Mouse (Mus musculus) MEL (cell line): ENCODE results near the gene Sox10. TPM values are rescaled to one million over a fixed set of nuclear protein-coding genes. Genes with fewer than 3 reads are reported as not detected.

Source experiments
- DNase-seq: peaks from one replicate; pipeline ENCODE4 v3.0.0; 2011; ENCODE audit warnings: low read depth, low spot score
- H3K27ac ChIP-seq: 2 replicates; pipeline ENCODE4 v1.5.1; 2012; ENCODE audit warnings: low read depth, mild to moderate bottlenecking, control low read depth, low read length, moderate library complexity; ENCODE audit not compliant: control insufficient read depth
- H3K27me3 ChIP-seq, 2 experiments: fragments of 150-350 bp in 1 of 2; sonication (generic) in 1 of 2; 2 replicates each; pipeline ENCODE4 v1.6.1; 2012; ENCODE audit warnings: low read length in 2 of 2, mild to moderate bottlenecking in 2 of 2, improper control_type of control experiment in 1 of 2, moderate library complexity in 1 of 2; ENCODE audit not compliant: insufficient read depth in 2 of 2, control insufficient read depth in 1 of 2
- H3K36me3 ChIP-seq, 2 experiments: 2 replicates each; pipeline ENCODE4 v1.6.1; 2012 to 2014; ENCODE audit warnings: low read length in 2 of 2, improper control_type of control experiment in 1 of 2, inconsistent platforms in 1 of 2, mild to moderate bottlenecking in 1 of 2; ENCODE audit not compliant: insufficient read depth in 2 of 2, control insufficient read depth in 1 of 2
- H3K4me1 ChIP-seq, 2 experiments: fragments of 150-350 bp in 1 of 2; sonication (generic) in 1 of 2; 2 replicates each; pipeline ENCODE4 v1.6.1; 2012; ENCODE audit warnings: low read length in 2 of 2, improper control_type of control experiment in 1 of 2, mild to moderate bottlenecking in 1 of 2; ENCODE audit not compliant: insufficient read depth in 2 of 2, control insufficient read depth in 1 of 2
- H3K4me3 ChIP-seq, 2 experiments: fragments of 150-350 bp in 1 of 2; sonication (generic) in 1 of 2; 2 replicates each; pipeline ENCODE4 v1.5.1; 2012; ENCODE audit warnings: low read depth in 2 of 2, low read length in 2 of 2, mild to moderate bottlenecking in 2 of 2, moderate library complexity in 2 of 2, control low read depth in 1 of 2, improper control_type of control experiment in 1 of 2; ENCODE audit not compliant: control insufficient read depth in 1 of 2, insufficient read depth in 1 of 2
- H3K79me2 ChIP-seq: 2 replicates; pipeline ENCODE4 v1.6.1; 2012; ENCODE audit warnings: mild to moderate bottlenecking, low read length, moderate library complexity; ENCODE audit not compliant: control insufficient read depth, poor library complexity, insufficient read depth
- H3K9ac ChIP-seq: 2 replicates; pipeline ENCODE4 v1.6.1; 2012; ENCODE audit warnings: low read depth, mild to moderate bottlenecking, control low read depth, low read length, moderate library complexity; ENCODE audit not compliant: control insufficient read depth, poor library complexity, severe bottlenecking
- H3K9me3 ChIP-seq: fragments of 150-350 bp; sonication (generic); replicated peaks from 2 replicates; pipeline ENCODE4 v1.6.1; 2012; ENCODE audit warnings: mild to moderate bottlenecking, low read length, improper control_type of control experiment, moderate library complexity; ENCODE audit not compliant: insufficient read depth
- CHD1 ChIP-seq: IDR thresholded peaks from 2 replicates; pipeline ENCODE4 v1.6.1; 2012; ENCODE audit warnings: low read depth, mild to moderate bottlenecking, inconsistent platforms, low read length, improper control_type of control experiment
- CHD2 ChIP-seq: IDR thresholded peaks from 2 replicates; pipeline ENCODE4 v1.6.1; 2011; ENCODE audit warnings: low read length, improper control_type of control experiment
- CTCF ChIP-seq, 3 experiments: IDR thresholded peaks in 2 of 3; conservative IDR thresholded peaks in 1 of 3; 2 replicates each; pipeline ENCODE4 v1.5.1; 2011 to 2012; ENCODE audit warnings: low read length in 3 of 3, low read depth in 2 of 3, mild to moderate bottlenecking in 2 of 3, improper control_type of control experiment in 1 of 3, inconsistent platforms in 1 of 3, mixed read lengths in 1 of 3, moderate library complexity in 1 of 3; ENCODE audit not compliant: control insufficient read depth in 1 of 3, insufficient read depth in 1 of 3, poor library complexity in 1 of 3, severe bottlenecking in 1 of 3
- E2F4 ChIP-seq: IDR thresholded peaks from 2 replicates; pipeline ENCODE4 v1.6.1; 2011; ENCODE audit warnings: low read depth, low read length, improper control_type of control experiment, borderline replicate concordance
- EP300 ChIP-seq, 2 experiments: IDR thresholded peaks; 2 replicates each; pipeline ENCODE4 v1.6.1; 2011; ENCODE audit warnings: improper control_type of control experiment in 2 of 2, low read length in 2 of 2, low read depth in 1 of 2, mild to moderate bottlenecking in 1 of 2
- ETS1 ChIP-seq: IDR thresholded peaks from 2 replicates; pipeline ENCODE4 v1.6.1; 2012; ENCODE audit warnings: low read depth, mild to moderate bottlenecking, inconsistent platforms, low read length, improper control_type of control experiment, moderate library complexity
- GABPA ChIP-seq: IDR thresholded peaks from 2 replicates; pipeline ENCODE4 v1.6.1; 2012; ENCODE audit warnings: low read depth, mild to moderate bottlenecking, inconsistent platforms, low read length, improper control_type of control experiment, moderate library complexity
- JUND ChIP-seq: IDR thresholded peaks from 2 replicates; pipeline ENCODE4 v1.6.1; 2011; ENCODE audit warnings: low read depth, mild to moderate bottlenecking, improper control_type of control experiment, low read length
- KAT2A ChIP-seq: conservative IDR thresholded peaks from 2 replicates; pipeline ENCODE4 v1.6.1; 2012; ENCODE audit warnings: low read depth, low read length, improper control_type of control experiment, inconsistent platforms
- MAFK ChIP-seq: IDR thresholded peaks from 2 replicates; pipeline ENCODE4 v1.6.1; 2011; ENCODE audit warnings: low read depth, mild to moderate bottlenecking, low read length, improper control_type of control experiment, borderline replicate concordance
- MAZ ChIP-seq: IDR thresholded peaks from 2 replicates; pipeline ENCODE4 v1.6.1; 2012; ENCODE audit warnings: low read depth, mild to moderate bottlenecking, inconsistent platforms, low read length, improper control_type of control experiment
- MEF2A ChIP-seq: IDR thresholded peaks from 2 replicates; pipeline ENCODE4 v1.6.1; 2014; ENCODE audit warnings: low read depth, mild to moderate bottlenecking, inconsistent platforms, low read length, improper control_type of control experiment; ENCODE audit not compliant: poor library complexity, insufficient replicate concordance, severe bottlenecking; ENCODE audit errors: extremely low read depth
- MYB ChIP-seq: IDR thresholded peaks from 2 replicates; pipeline ENCODE4 v1.6.1; 2011; ENCODE audit warnings: mild to moderate bottlenecking, low read depth, low read length, improper control_type of control experiment
- MYC ChIP-seq: IDR thresholded peaks from 2 replicates; pipeline ENCODE4 v1.6.1; 2011; ENCODE audit warnings: low read depth, mild to moderate bottlenecking, low read length, improper control_type of control experiment, moderate library complexity
- NELFE ChIP-seq: IDR thresholded peaks from 2 replicates; pipeline ENCODE4 v1.6.1; 2011; ENCODE audit warnings: low read depth, low read length, improper control_type of control experiment
- POLR2AphosphoS2 ChIP-seq: IDR thresholded peaks from 2 replicates; pipeline ENCODE4 v1.6.1; 2011; ENCODE audit warnings: low read length, improper control_type of control experiment
- POLR2AphosphoS5 ChIP-seq: IDR thresholded peaks from 2 replicates; pipeline ENCODE4 v1.6.1; 2012; ENCODE audit warnings: low read depth, borderline replicate concordance, mild to moderate bottlenecking, inconsistent platforms, low read length, moderate library complexity, mixed read lengths
- RCOR1 ChIP-seq: IDR thresholded peaks from 2 replicates; pipeline ENCODE4 v1.6.1; 2012; ENCODE audit warnings: low read depth, mild to moderate bottlenecking, inconsistent platforms, low read length, improper control_type of control experiment
- SMC3 ChIP-seq: IDR thresholded peaks from 2 replicates; pipeline ENCODE4 v1.6.1; 2011; ENCODE audit warnings: low read depth, low read length, improper control_type of control experiment
- TAL1 ChIP-seq: IDR thresholded peaks from 2 replicates; pipeline ENCODE4 v1.6.1; 2012; ENCODE audit warnings: mild to moderate bottlenecking, inconsistent platforms, low read length, moderate library complexity, mixed read lengths
- TBP ChIP-seq: IDR thresholded peaks from 2 replicates; pipeline ENCODE4 v1.8.0; 2011; ENCODE audit warnings: low read depth, low read length, improper control_type of control experiment
- TCF12 ChIP-seq: IDR thresholded peaks from 2 replicates; pipeline ENCODE4 v1.6.1; 2014; ENCODE audit warnings: low read depth, mild to moderate bottlenecking, inconsistent platforms, low read length, improper control_type of control experiment, moderate library complexity
- ZC3H11A ChIP-seq: IDR thresholded peaks from 2 replicates; pipeline ENCODE4 v1.6.1; 2012; ENCODE audit warnings: low read depth, mild to moderate bottlenecking, inconsistent platforms, low read length, improper control_type of control experiment
- ZKSCAN1 ChIP-seq: IDR thresholded peaks from 2 replicates; pipeline ENCODE4 v1.6.1; 2012; ENCODE audit warnings: low read depth, mild to moderate bottlenecking, inconsistent platforms, low read length, improper control_type of control experiment, moderate library complexity
- ZMIZ1 ChIP-seq: IDR thresholded peaks from 2 replicates; pipeline ENCODE4 v1.6.1; 2012; ENCODE audit warnings: low read depth, mild to moderate bottlenecking, inconsistent platforms, low read length, improper control_type of control experiment, moderate library complexity
- ZNF384 ChIP-seq: IDR thresholded peaks from 2 replicates; pipeline ENCODE4 v1.6.1; 2012; ENCODE audit warnings: low read depth, mild to moderate bottlenecking, inconsistent platforms, low read length, improper control_type of control experiment
- polyA plus RNA-seq, 2 experiments: library from polyadenylated mRNA; stranded (reverse) in 1 of 2; unstranded in 1 of 2; fragments of >175 nt in 1 of 2; fragments of >200 nt in 1 of 2; gene quantifications; 2 replicates each; pipeline versions ENCODE4 v1.2.1 to v1.2.4; 2012; ENCODE audit warnings: low replicate concordance in 2 of 2, low read depth in 1 of 2; ENCODE audit not compliant: insufficient read length in 2 of 2, insufficient read depth in 1 of 2, missing spikeins in 1 of 2
- total RNA-seq: library from RNA; depleted of rRNA; stranded (reverse); fragments of 300-350 nt; gene quantifications from 2 replicates; pipeline ENCODE4 v1.2.3, GENCODE M21; 2012

The Sox10 gene
- total and polyA plus RNA-seq, 3 experiments = not detected

DNA sequence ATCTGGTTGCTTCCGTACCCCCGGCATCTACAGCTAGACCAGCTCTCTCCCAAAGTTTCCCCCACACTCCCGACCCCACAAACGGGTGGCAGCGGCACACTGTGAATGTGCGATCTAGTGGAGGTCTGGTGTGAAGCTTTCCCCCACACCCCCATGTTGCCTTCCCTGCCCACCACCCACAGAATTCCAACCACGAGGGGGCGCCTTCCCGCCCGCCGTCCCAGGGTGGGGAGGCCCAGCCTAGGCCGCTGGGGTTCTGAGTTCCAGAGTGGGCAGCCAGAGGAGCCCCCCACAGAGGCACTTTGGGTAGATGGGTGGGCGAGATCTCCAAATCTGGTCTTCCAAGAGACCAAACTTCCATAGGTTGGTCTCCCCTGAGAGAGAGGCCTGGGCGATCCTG, 2.2 kb downstream of the Sox10 start:
- no peaks in the 10 kb centered on the region for H3K79me2 ChIP-seq
- H3K27ac ChIP-seq = no peak overlapping the region
- H3K9ac ChIP-seq = no peak overlapping the region
- no peak for DNase-seq
- peak; percentile 23; the same call in 1 of the 2 replicates for TF ChIP-seq SMC3
- no peak for TF ChIP-seq CHD1
- no peak for TF ChIP-seq NELFE
- peak; percentile 12 to 61 (median 32); a peak in 4 of 6 replicates for TF ChIP-seq CTCF (IDR thresholded peaks at IDR 0.05 in 2 of 3, conservative IDR thresholded peaks at IDR 0.05 in 1 of 3; ENCODE audit: control insufficient read depth in 1 of 3, insufficient read depth in 1 of 3, low read depth in 2 of 3, low read length in 3 of 3, poor library complexity in 1 of 3, severe bottlenecking in 1 of 3)
- H3K27me3 ChIP-seq = peaks cover 3 to 10% of the 10 kb centered on the region in 2 experiments
- no peak overlapping the region for H3K4me3 ChIP-seq
- H3K9me3 ChIP-seq = no peaks in the 10 kb centered on the region
- H3K4me1 ChIP-seq = no peaks in the 10 kb centered on the region
- H3K36me3 ChIP-seq = no peaks in the 10 kb centered on the region

DNA sequence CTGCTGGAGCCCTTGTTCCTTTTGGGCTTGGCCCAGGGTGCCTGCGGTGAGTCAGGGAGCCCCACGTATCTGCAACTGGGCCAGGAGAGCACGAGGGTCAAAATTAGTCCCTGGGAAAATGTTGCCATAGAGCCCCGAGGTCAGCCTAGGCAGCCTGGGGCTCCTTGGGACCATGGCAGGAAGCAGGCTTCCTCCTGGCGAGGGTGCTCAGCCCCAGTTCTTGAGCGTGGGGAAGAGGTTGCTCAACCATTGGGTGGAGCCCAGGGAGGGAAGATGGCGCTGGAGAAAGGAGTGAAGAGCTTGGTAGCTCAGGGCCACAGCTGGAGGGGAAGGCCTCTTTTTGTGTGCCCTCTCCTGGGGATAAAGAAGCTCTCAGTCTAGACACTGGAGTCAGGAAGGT, 2.7 kb downstream of the Sox10 start:
- no peak overlapping the region for H3K9ac ChIP-seq
- TF ChIP-seq GABPA (no peak), MEF2A (no peak), ZKSCAN1 (no peak), ZC3H11A (no peak), POLR2AphosphoS5 (no peak), TAL1 (no peak), CHD1 (no peak), TBP (no peak), EP300 (IDR thresholded peaks at IDR 0.05; ENCODE audit: low read depth in 1 of 2, low read length in 2 of 2) (no peak), POLR2AphosphoS2 (no peak)
- DNase-seq = no peak
- H3K4me3 ChIP-seq = no peak overlapping the region
- H3K27me3 ChIP-seq = peaks cover 2 to 8% of the 10 kb centered on the region in 2 experiments
- no peaks in the 10 kb centered on the region for H3K36me3 ChIP-seq
- H3K27ac ChIP-seq = no peak overlapping the region
- H3K4me1 ChIP-seq = no peaks in the 10 kb centered on the region
- no peaks in the 10 kb centered on the region for H3K79me2 ChIP-seq
- H3K9me3 ChIP-seq = no peaks in the 10 kb centered on the region

DNA sequence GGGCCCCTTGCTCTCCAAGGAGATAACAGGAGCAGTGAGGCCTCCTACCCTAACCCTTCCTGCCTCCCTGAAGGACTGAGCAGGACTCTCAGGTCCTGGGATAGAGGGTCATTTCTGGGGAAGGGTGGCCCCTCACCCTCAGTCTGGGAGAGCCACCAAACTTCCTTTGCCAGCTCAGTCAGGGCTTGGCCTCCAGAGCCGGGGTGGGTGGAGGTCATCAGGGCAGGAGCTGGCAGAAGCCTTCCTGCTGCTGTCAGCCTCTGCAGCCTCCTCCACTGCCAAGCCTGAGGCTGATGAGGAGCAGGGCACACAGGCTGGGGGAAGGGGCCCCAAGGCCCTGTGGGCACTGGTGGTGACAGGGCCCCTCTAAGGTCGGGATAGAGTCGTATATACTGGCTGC, 9.5 kb downstream of the Sox10 start:
- Histone ChIP-seq H3K9ac (no peak overlapping the region), H3K36me3 (peaks cover 0 to 2% of the 10 kb centered on the region in 2 experiments; a peak in 1 of 4 replicates), H3K27me3 (peaks cover 2 to 4% of the 10 kb centered on the region in 2 experiments; a peak in 3 of 4 replicates), H3K4me3 (no peak overlapping the region), H3K79me2 (no peaks in the 10 kb centered on the region), H3K4me1 (no peaks in the 10 kb centered on the region), H3K9me3 (no peaks in the 10 kb centered on the region), H3K27ac (no peak overlapping the region)
- DNase-seq = no peak
- TF ChIP-seq ETS1 = no peak
- no peak for TF ChIP-seq TCF12
- TF ChIP-seq CHD2 = no peak
- no peak for TF ChIP-seq ZKSCAN1
- no peak for TF ChIP-seq MAZ
- no peak for TF ChIP-seq MAFK
- TF ChIP-seq RCOR1 = no peak
- TF ChIP-seq JUND = no peak
- no peak for TF ChIP-seq ZMIZ1
- TF ChIP-seq KAT2A = no peak
- TF ChIP-seq MYC = no peak
- no peak for TF ChIP-seq CHD1
- TF ChIP-seq ZNF384 = no peak
- TF ChIP-seq MYB = no peak
- TF ChIP-seq ZC3H11A = no peak
- no peak for TF ChIP-seq E2F4
